Mouse (Mus musculus): ENCODE data around the gene Gpc6. TPM values are rescaled to one million over a fixed set of nuclear protein-coding genes. Genes with fewer than 3 reads are reported as not detected.
A peak's percentile ranks its signal among the peaks of the same experiment; 100 is the strongest.

Gpc6 gene
- polyA plus RNA-seq, 1 experiment from 2014 or later: 37.7 TPM

DNA sequence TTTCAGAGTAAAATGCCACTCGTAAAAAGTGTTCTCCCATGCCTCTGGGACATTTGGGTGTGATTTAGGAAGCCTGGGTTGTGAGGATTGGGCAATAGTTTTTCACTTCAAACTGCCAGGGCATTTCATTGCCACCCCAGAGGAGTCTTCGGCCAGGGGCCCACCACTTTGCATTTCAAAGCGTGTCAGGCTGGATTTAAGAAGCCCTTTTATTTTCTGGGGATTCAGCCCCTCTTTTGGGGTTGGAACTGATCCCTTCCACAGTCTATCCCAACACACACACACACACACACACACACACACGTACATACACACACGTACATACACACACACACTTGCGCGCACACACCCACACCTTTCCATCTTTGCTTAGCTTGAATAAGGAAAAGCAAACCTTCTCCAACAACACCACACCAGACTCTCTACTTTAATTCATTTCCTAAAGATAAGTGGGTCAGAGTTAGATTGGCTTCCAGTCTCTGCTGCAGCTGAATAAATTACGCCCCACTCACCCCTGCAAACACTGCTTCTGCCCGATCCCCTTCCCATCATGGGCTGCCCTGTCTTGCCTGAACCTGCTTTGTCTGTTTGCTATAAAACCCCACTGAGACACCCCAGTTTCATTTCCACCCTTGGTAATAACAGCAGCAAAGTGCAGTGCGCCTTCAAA is 969.9 kb downstream of the Gpc6 start:
- Histone ChIP-seq H3K27me3 (ENCODE audit: low read depth, poor library complexity, severe bottlenecking) (no peaks in the 10 kb centered on the region), H3K9me3 (replicated peaks) (no peaks in the 10 kb centered on the region), H3K4me1 (peaks cover 47% of the 10 kb centered on the region), H3K4me3 (peak overlapping the region; percentile 29; the same call in 1 of the 2 replicates), H3K36me3 (no peaks in the 10 kb centered on the region), H3K27ac (replicated peaks) (peak overlapping the region; percentile 86)
- WGBS: 61% methylated on average over 10 of the region's 10 CpGs
- peak; percentile 47 for DNase-seq (ENCODE audit: low spot score)

DNA sequence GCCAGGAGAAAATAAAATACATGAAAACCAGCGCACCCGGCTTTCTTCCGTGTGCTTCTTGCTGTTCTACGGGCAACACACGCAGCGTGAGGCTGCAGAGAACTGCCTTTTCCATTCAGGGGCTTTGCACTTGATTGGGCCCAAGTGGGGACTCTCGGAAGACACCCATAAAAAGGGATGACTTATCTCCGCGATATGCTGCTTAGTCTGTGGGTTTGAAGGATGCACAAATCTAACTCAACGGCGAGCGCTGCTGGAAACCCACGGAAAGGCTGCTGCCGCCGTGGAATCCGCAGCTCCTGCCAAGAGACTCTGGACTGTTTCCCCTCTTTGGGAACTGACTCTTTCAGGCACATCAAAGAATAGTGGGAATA is 970.4 kb downstream of the Gpc6 start:
- Histone ChIP-seq H3K27me3 (ENCODE audit: low read depth, poor library complexity, severe bottlenecking) (no peaks in the 10 kb centered on the region), H3K27ac (replicated peaks) (peak overlapping the region; percentile 86), H3K4me3 (peak overlapping the region; percentile 29; the same call in 1 of the 2 replicates), H3K36me3 (no peaks in the 10 kb centered on the region), H3K4me1 (peaks cover 41% of the 10 kb centered on the region), H3K9me3 (replicated peaks) (no peaks in the 10 kb centered on the region)
- DNase-seq (ENCODE audit: low spot score): no peak
- WGBS: 81% methylated on average over 16 of the region's 16 CpGs

DNA sequence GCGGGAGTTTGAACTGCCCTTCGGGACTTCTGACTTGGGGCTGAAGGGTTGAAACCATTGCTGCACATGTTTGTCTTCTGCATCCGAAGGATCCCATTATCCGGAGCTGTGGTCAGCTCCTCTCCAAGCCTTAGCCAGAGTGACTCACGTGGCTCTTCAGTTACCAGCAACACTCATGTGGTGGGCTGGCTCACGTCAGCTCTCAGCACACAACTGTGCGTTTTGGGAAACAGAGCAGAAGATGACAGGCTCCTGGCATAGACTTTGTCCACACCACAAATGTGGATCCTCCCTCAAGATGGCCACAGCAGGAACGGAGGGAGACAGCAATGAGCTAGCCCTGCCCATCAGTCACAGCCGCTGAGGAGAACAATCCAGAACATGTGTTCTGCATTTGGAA is 979.2 kb downstream of the Gpc6 start:
- Histone ChIP-seq H3K9me3 (replicated peaks) (no peaks in the 10 kb centered on the region), H3K27ac (replicated peaks) (peak overlapping the region; percentile 52; the same call in 1 of the 2 replicates), H3K4me3 (no peak overlapping the region), H3K36me3 (no peaks in the 10 kb centered on the region), H3K27me3 (ENCODE audit: low read depth, poor library complexity, severe bottlenecking) (peaks cover 3% of the 10 kb centered on the region; the same call in 1 of the 2 replicates), H3K4me1 (peaks cover 30% of the 10 kb centered on the region)
- WGBS: 88% methylated on average over 9 of the region's 9 CpGs
- DNase-seq (ENCODE audit: low spot score): no peak

DNA sequence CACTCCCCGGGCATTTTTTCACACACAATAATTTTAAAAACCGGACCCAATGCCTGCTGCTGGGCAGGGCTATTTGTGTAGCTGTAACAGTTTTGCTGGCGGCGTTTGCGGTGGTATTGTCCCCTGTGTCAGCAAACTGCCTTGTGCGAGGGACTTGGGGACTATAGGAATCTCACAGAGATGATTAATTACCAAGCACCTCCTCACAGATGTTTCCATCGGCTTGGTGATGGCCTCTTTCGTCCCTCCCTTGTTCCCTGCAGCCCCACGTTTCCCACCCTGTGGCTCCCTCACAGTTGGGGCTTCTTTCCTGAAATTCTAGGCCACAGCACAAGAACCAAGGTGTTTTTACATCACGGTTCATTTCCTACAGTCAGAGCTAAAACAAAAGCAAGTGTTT is 980.6 kb downstream of the Gpc6 start:
- Histone ChIP-seq H3K36me3 (no peaks in the 10 kb centered on the region), H3K27me3 (ENCODE audit: low read depth, poor library complexity, severe bottlenecking) (peaks cover 3% of the 10 kb centered on the region; the same call in 1 of the 2 replicates), H3K9me3 (replicated peaks) (no peaks in the 10 kb centered on the region), H3K27ac (replicated peaks) (peak overlapping the region; percentile 71), H3K4me1 (peaks cover 39% of the 10 kb centered on the region), H3K4me3 (no peak overlapping the region; the same call in 1 of the 2 replicates)
- DNase-seq (ENCODE audit: low spot score): no peak
- 51% methylated on average over 10 of the region's 10 CpGs for WGBS

DNA sequence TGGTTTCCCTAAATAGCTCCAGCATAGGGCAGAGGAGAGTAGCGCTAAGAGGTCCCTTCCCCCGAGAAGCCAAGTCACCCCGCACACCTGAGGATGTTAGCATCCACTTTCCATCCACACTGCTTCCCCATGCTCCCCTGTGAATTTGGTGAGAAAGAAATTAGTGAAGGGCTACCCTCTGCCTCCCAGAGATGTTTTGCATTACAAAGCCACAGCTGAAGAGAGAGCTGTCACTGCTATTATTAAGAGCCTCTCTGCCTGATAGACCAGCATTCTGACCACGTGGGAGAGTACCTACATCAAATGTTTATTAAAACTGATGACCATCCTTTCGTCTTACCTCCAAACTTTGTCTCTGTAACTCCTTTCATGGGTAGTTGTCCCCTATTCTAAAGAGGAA is 981.2 kb downstream of the Gpc6 start:
- H3K27ac ChIP-seq (replicated peaks): peak overlapping the region; percentile 71
- H3K9me3 ChIP-seq (replicated peaks): no peaks in the 10 kb centered on the region
- peaks cover 43% of the 10 kb centered on the region for H3K4me1 ChIP-seq
- peaks cover 3% of the 10 kb centered on the region; the same call in 1 of the 2 replicates for H3K27me3 ChIP-seq (ENCODE audit: low read depth, poor library complexity, severe bottlenecking)
- no peak overlapping the region for H3K4me3 ChIP-seq
- WGBS: 52% methylated on average over 5 of the region's 5 CpGs
- DNase-seq (ENCODE audit: low spot score): no peak
- H3K36me3 ChIP-seq: no peaks in the 10 kb centered on the region

DNA sequence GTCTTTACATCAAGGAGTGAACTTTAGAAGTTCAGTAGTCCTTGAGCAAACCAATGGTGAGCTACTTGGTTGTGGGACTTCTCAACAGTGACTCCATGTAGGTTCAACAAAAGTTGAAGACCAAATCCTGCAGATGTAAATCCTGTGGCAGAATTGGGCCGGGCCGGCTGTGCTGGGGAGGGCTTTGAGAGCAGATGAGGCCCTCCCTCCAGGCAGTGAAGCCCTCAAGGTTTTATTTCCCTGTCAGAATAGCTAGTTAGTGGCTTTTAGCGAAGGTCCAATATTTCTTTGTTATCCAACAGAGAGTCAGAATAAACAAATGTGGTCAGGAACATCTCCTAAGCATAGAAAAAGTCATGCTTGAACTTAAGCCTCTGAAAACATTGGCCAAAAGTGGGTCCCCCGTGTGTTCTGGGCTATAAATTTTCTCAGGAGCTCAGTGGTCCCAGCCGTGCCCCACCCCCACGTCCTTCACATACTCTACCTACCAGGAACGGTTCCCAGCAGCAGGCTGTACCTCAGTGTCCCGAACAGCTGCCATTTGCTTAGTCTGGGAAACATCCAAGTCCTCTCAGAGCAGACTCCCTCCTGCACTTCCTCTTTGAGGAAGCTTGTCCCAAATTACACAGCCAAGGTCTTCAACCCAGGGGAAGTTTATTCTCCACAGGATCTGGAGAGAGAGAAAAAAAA is 983.3 kb downstream of the Gpc6 start:
- peaks cover 3% of the 10 kb centered on the region; the same call in 1 of the 2 replicates for H3K27me3 ChIP-seq (ENCODE audit: low read depth, poor library complexity, severe bottlenecking)
- no peaks in the 10 kb centered on the region for H3K9me3 ChIP-seq (replicated peaks)
- 84% methylated on average over 8 of the region's 8 CpGs for WGBS
- no peak for DNase-seq (ENCODE audit: low spot score)
- H3K4me1 ChIP-seq: peaks cover 37% of the 10 kb centered on the region
- no peak overlapping the region for H3K27ac ChIP-seq (replicated peaks)
- no peaks in the 10 kb centered on the region for H3K36me3 ChIP-seq
- no peak overlapping the region for H3K4me3 ChIP-seq

DNA sequence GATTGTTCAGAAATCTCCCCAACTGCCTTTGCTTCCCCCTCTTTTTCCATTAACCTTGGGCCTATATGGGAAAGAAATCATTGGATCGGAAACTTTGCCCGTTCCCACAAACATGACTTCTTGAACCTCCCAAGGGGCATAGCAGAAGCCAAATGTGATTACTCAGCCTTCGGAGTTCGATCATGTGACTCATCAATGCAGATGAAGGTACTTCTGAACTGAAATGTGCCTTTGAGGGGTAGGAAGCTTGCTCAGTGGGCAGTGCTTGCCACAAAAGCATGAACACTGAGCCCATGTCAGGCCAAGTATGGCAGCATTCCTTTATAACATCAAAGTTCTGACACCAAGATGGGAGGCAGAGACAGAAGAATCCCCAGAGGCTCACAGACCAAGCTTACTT is 983.9 kb downstream of the Gpc6 start:
- no peak overlapping the region for H3K27ac ChIP-seq (replicated peaks)
- 80% methylated on average over 4 of the region's 4 CpGs for WGBS
- DNase-seq (ENCODE audit: low spot score): no peak

DNA sequence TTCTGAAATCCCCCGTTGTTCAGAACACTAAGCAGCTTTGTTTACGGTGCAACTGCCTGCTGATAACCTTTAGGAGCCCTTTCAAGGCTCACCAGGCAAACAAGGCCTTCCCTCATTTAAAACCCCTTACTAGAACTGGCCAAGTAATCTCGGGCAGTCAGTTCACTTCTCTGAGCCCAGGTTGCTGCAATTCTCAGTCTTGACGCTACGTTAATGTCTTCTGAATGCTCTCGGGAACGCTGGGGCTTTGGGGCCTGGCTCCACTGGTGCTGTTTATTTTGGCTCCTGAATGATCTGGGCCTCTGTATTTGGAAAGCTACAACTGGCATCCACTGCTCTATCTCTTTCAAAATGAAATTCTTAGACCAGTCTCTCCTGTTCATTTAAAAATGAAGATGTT is 985.2 kb downstream of the Gpc6 start:
- Histone ChIP-seq H3K36me3 (no peaks in the 10 kb centered on the region), H3K27ac (replicated peaks) (peak overlapping the region; percentile 7; the same call in 1 of the 2 replicates), H3K27me3 (ENCODE audit: low read depth, poor library complexity, severe bottlenecking) (no peaks in the 10 kb centered on the region), H3K4me3 (no peak overlapping the region), H3K4me1 (peaks cover 30% of the 10 kb centered on the region), H3K9me3 (replicated peaks) (no peaks in the 10 kb centered on the region)
- no peak for DNase-seq (ENCODE audit: low spot score)
- WGBS: 9% methylated on average over 7 of the region's 7 CpGs

More for the DNA sequence above, 983.9 kb downstream of the Gpc6 start:
- H3K36me3 ChIP-seq: no peaks in the 10 kb centered on the region
- H3K27me3 ChIP-seq (ENCODE audit: low read depth, poor library complexity, severe bottlenecking): peaks cover 3% of the 10 kb centered on the region; the same call in 1 of the 2 replicates
- no peak overlapping the region for H3K4me3 ChIP-seq
- no peaks in the 10 kb centered on the region for H3K9me3 ChIP-seq (replicated peaks)
- peaks cover 34% of the 10 kb centered on the region for H3K4me1 ChIP-seq

DNA sequence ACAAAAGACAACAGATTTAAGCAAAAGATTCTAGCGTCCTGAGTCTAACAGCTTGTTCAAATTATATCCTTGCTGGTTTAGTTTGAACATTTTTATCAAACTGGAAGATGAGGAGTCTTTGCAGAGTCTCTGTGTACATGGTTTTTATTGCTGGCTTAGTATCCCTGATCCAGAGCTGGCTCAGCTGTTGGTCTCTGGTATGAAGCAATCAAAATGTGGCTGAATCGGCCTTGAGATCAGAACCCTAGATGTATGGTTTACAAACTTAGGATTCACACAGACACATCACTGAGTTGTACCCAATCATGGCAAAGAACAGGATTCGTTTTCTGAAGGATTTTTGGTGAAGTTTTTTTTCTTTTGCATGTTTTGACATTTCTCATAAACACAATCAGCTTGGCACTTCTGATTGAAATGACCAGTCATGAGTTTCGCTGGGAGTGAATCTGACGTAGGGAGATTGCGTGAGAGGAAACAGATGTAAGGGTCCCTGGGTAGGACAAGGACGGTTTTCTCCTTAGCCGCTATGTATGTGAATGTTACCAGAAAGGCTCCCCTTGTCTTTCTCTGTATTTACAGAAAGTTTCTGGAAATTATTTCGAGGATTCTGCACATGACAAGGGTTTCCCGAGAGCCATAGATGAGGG is 987.6 kb downstream of the Gpc6 start:
- H3K27ac ChIP-seq (replicated peaks): no peak overlapping the region
- H3K36me3 ChIP-seq: no peaks in the 10 kb centered on the region
- no peaks in the 10 kb centered on the region for H3K27me3 ChIP-seq (ENCODE audit: low read depth, poor library complexity, severe bottlenecking)
- no peak overlapping the region for H3K4me3 ChIP-seq
- 91% methylated on average over 10 of the region's 10 CpGs for WGBS
- H3K9me3 ChIP-seq (replicated peaks): no peaks in the 10 kb centered on the region
- DNase-seq (ENCODE audit: low spot score): no peak
- H3K4me1 ChIP-seq: peaks cover 16% of the 10 kb centered on the region

DNA sequence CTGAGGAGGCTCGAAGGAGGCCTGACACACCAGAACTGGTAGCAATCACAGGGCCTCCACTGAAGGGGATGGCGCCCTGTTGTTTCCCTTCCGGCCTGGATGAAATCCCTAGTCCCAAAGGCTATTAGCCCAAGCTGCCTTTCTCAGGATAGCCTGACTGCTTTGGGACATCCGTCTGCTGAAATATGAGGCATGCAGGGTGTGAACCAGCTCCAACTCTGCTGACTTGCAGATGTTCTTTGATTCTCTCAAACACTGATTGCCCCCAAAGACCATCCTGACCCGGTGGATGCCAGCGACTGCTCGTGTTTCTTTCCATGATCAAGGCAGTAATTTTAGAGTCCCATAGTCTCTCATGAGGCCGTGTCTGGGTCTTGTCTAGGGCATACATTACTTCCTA is 991.5 kb downstream of the Gpc6 start:
- DNase-seq (ENCODE audit: low spot score): no peak
- no peak overlapping the region for H3K27ac ChIP-seq (replicated peaks)
- peaks cover 6% of the 10 kb centered on the region; the same call in 1 of the 2 replicates for H3K27me3 ChIP-seq (ENCODE audit: low read depth, poor library complexity, severe bottlenecking)
- H3K36me3 ChIP-seq: no peaks in the 10 kb centered on the region
- 75% methylated on average over 8 of the region's 8 CpGs for WGBS
- H3K4me1 ChIP-seq: peaks cover 11% of the 10 kb centered on the region
- no peaks in the 10 kb centered on the region for H3K9me3 ChIP-seq (replicated peaks)
- H3K4me3 ChIP-seq: no peak overlapping the region

DNA sequence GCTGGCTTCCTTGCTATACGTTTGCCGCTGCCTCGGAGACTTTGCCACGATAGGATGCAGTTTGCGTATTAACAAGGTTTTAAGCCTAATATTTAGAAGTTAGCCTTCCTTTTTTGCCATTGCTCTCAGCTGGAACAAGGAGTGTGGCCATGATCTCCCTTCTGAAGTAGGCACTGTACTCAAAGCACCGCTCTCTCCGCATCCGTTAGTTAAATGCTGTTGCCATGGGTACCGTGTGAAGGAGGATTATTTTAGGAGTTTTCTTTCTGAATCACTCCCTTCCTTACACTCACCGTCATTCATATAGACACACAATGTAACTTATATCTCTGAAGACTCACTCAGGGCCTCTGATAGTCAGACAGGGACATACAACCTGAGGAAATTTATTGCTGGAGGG is 993.6 kb downstream of the Gpc6 start:
- Histone ChIP-seq H3K4me1 (peaks cover 15% of the 10 kb centered on the region), H3K9me3 (replicated peaks) (no peaks in the 10 kb centered on the region), H3K27ac (replicated peaks) (no peak overlapping the region), H3K4me3 (no peak overlapping the region), H3K27me3 (ENCODE audit: low read depth, poor library complexity, severe bottlenecking) (peaks cover 6% of the 10 kb centered on the region; the same call in 1 of the 2 replicates), H3K36me3 (no peaks in the 10 kb centered on the region)
- 94% methylated on average over 10 of the region's 10 CpGs for WGBS
- DNase-seq (ENCODE audit: low spot score): no peak

DNA sequence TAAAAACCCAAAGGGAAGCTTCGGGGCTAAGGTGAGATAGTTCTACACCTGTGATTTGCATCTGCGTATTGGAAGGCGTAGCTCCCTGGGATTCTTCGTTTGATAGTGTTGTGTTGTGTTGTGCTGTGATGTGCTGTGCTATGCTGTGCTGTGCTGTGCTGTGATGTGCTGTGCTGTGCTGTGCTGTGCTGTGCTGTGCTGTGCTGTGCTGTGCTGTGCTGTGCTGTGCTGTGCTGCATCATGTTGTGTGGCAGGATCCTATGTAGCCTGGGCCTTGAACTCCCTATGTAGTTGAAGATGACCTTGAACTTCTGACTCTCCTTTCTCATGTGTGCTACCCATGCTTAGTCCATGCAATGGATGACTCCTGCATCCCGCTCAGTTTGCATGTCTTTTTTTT is 994.5 kb downstream of the Gpc6 start:
- Histone ChIP-seq H3K36me3 (no peaks in the 10 kb centered on the region), H3K27ac (replicated peaks) (no peak overlapping the region), H3K9me3 (replicated peaks) (no peaks in the 10 kb centered on the region), H3K27me3 (ENCODE audit: low read depth, poor library complexity, severe bottlenecking) (peaks cover 6% of the 10 kb centered on the region; the same call in 1 of the 2 replicates), H3K4me3 (no peak overlapping the region), H3K4me1 (peaks cover 15% of the 10 kb centered on the region)
- WGBS: 95% methylated on average over 5 of the region's 5 CpGs
- no peak for DNase-seq (ENCODE audit: low spot score)

All from midbrain, embryonic 10.5 days (tissue).